Mouse (Mus musculus) urinary bladder, postnatal 4 days (tissue): Measurements from ENCODE around the gene Prrx1.

Experiments
- DNase-seq, 2 experiments: peaks; one replicate each; pipeline ENCODE4 v3.0.0; 2021 to 2022; ENCODE audit warnings: low spot score in 2 of 2

Gene Prrx1

GRCm38 (mm10) chr1:163311861-163312811, 1.4 kb downstream of the Prrx1 start:
- DNase-seq: peak; percentile 35 to 65

- no peak for DNase-seq
These were observed 2.3 kb downstream of the Prrx1 start for GRCm38 (mm10) chr1:163311006-163311836.

GRCm38 (mm10) chr1:163310023-163310754, 3.3 kb downstream of the Prrx1 start:
- no peak for DNase-seq

GRCm38 (mm10) chr1:163309466-163309865, 4.0 kb downstream of the Prrx1 start:
- DNase-seq: no peak

GRCm38 (mm10) chr1:163308631-163309030, 4.9 kb downstream of the Prrx1 start:
- DNase-seq: no peak

- DNase-seq: no peak
These were observed 5.8 kb downstream of the Prrx1 start for GRCm38 (mm10) chr1:163307706-163308105.

- DNase-seq: no peak
These were observed 7.6 kb downstream of the Prrx1 start for GRCm38 (mm10) chr1:163305956-163306355.

GRCm38 (mm10) chr1:163304837-163305236, 8.7 kb downstream of the Prrx1 start:
- no peak for DNase-seq

GRCm38 (mm10) chr1:163302292-163302691, 11.2 kb downstream of the Prrx1 start:
- DNase-seq: no peak

- DNase-seq: no peak
These were observed 20.4 kb downstream of the Prrx1 start for GRCm38 (mm10) chr1:163293152-163293551.

- DNase-seq: no peak
These were observed 21.6 kb downstream of the Prrx1 start for GRCm38 (mm10) chr1:163291925-163292324.

- no peak for DNase-seq
These were observed 24.4 kb downstream of the Prrx1 start for GRCm38 (mm10) chr1:163289131-163289530.

GRCm38 (mm10) chr1:163285539-163285938, 28.0 kb downstream of the Prrx1 start:
- no peak for DNase-seq

- DNase-seq: no peak
These were observed 28.4 kb downstream of the Prrx1 start for GRCm38 (mm10) chr1:163285136-163285535.

- no peak for DNase-seq
These were observed 29.4 kb downstream of the Prrx1 start for GRCm38 (mm10) chr1:163283980-163284635.

GRCm38 (mm10) chr1:163281450-163282198, 31.9 kb downstream of the Prrx1 start:
- DNase-seq: no peak

GRCm38 (mm10) chr1:163280842-163281122, 32.7 kb downstream of the Prrx1 start:
- DNase-seq: no peak

GRCm38 (mm10) chr1:163280097-163280841, 33.2 kb downstream of the Prrx1 start:
- no peak for DNase-seq

GRCm38 (mm10) chr1:163277069-163277468, 36.4 kb downstream of the Prrx1 start:
- DNase-seq: no peak

GRCm38 (mm10) chr1:163274919-163275318, 38.6 kb downstream of the Prrx1 start:
- no peak for DNase-seq
